Mouse (Mus musculus) kidney, adult 2 months (tissue): ENCODE measurements around the gene Agbl4. TPM values are rescaled to one million over a fixed set of nuclear protein-coding genes. Genes with fewer than 3 reads are reported as not detected.

ENCODE experiments used
- DNase-seq: peaks from one replicate; pipeline ENCODE4 v3.0.0; 2021
- H3K27ac ChIP-seq: fragments of 200-500 bp; 2 replicates; pipeline ENCODE4 v1.5.1; 2012; ENCODE audit warnings: low read depth, low read length, control low read depth, inconsistent platforms; ENCODE audit not compliant: insufficient read depth
- H3K27me3 ChIP-seq: fragments of 200-500 bp; replicated peaks from 2 replicates; pipeline ENCODE4 v1.6.1; 2012; ENCODE audit warnings: mild to moderate bottlenecking, moderate library complexity, low read length, inconsistent platforms; ENCODE audit not compliant: control insufficient read depth, insufficient read depth
- H3K36me3 ChIP-seq: fragments of 200-500 bp; 2 replicates; pipeline ENCODE4 v1.6.1; 2012; ENCODE audit warnings: mild to moderate bottlenecking, moderate library complexity, low read length, inconsistent platforms; ENCODE audit not compliant: control insufficient read depth, insufficient read depth
- H3K4me1 ChIP-seq: fragments of 200-500 bp; 2 replicates; pipeline ENCODE4 v1.6.1; 2011; ENCODE audit warnings: low read length; ENCODE audit not compliant: control insufficient read depth, insufficient read depth
- H3K4me3 ChIP-seq: fragments of 200-500 bp; 2 replicates; pipeline ENCODE4 v1.5.1; 2011; ENCODE audit warnings: mild to moderate bottlenecking, low read depth, low read length, control low read depth; ENCODE audit not compliant: insufficient read depth
- CTCF ChIP-seq: fragments of 200-500 bp; conservative IDR thresholded peaks from 2 replicates; pipeline ENCODE4 v1.5.1; 2011; ENCODE audit warnings: low read depth, mild to moderate bottlenecking, control low read depth, low read length, moderate library complexity, mixed read lengths; ENCODE audit not compliant: insufficient read depth, insufficient read length
- POLR2A ChIP-seq: fragments of 200-500 bp; IDR thresholded peaks from one replicate; pipeline ENCODE4 v1.6.1; 2011; ENCODE audit warnings: low read depth, low read length, control low read depth
- WGBS: fragments of 180-500 bp; shearing (Covaris S2); methylation state at CpG from one replicate; pipeline ENCODE4 v1.1.7; 2018; 5-methylcytosine and 5-hydroxymethylcytosine counted together
- polyA plus RNA-seq: library from polyadenylated mRNA; depleted of rRNA; stranded (reverse); fragments of >200 nt; gene quantifications from 2 replicates; pipeline ENCODE4 v1.2.3, GENCODE M21; 2012

The Agbl4 gene
- polyA plus RNA-seq, 1 experiment = 0.16 TPM

- TF ChIP-seq CTCF (no peak), POLR2A (no peak)
- H3K27ac ChIP-seq = no peak overlapping the region
- H3K4me1 ChIP-seq = no peaks in the 10 kb centered on the region
- H3K4me3 ChIP-seq = no peak overlapping the region
- H3K36me3 ChIP-seq = no peaks in the 10 kb centered on the region
- DNase-seq = no peak
- H3K27me3 ChIP-seq = no peaks in the 10 kb centered on the region
Observed at GRCm38 (mm10) chr4:110427653-110428052, 30.2 kb downstream of the Agbl4 start.

DNA sequence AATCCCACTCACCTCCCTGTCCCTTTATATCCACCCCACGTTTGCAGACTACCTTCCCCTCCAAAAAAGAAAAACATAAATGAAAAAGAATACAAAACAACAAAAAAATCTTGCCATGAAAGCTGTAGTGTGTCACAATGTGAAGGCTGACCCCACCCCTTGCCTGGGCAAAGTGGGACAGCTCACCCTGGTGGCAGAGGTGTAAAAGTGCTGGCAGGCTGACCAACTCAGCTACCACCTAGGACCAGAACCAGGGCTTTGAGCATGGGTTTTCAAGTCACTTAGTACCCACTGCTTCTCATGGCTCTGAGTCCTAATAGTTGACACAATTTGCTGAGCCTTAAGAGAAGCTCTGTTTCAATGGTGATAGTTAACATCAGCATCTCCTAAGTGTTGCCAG, 96.9 kb downstream of the Agbl4 start:
- 38% methylated on average over 1 of the region's 1 CpGs for WGBS
- Histone ChIP-seq H3K4me1 (no peaks in the 10 kb centered on the region), H3K36me3 (no peaks in the 10 kb centered on the region), H3K4me3 (no peak overlapping the region), H3K27me3 (no peaks in the 10 kb centered on the region), H3K27ac (no peak overlapping the region)
- TF ChIP-seq POLR2A = no peak
- peak; percentile 62 for TF ChIP-seq CTCF
- DNase-seq = peak; percentile 14

DNA sequence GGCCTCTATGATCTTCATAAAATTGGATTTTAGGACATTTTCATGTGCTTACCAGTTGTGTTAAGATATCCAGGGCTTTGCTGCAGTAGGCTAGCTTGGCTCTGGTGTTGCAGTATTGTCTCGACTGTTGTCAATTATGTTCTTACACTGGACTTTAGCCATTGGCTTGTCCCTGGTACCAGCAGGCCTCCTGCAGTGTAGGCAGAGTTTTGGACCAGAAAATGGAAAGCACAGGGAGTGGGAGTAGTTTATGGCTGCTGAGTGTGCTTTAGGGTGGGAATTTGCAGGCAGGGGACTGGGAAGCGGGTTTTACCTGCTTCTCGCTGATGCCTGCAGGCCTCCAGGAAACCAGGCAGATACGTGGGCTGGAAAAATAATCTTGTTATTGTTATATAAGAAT, 132.3 kb downstream of the Agbl4 start:
- no peak overlapping the region for H3K4me3 ChIP-seq
- H3K27ac ChIP-seq = no peak overlapping the region
- TF ChIP-seq POLR2A = no peak
- no peak for TF ChIP-seq CTCF
- 69% methylated on average over 4 of the region's 4 CpGs for WGBS
- H3K4me1 ChIP-seq = no peaks in the 10 kb centered on the region
- no peaks in the 10 kb centered on the region for H3K36me3 ChIP-seq
- no peak for DNase-seq
- H3K27me3 ChIP-seq = no peaks in the 10 kb centered on the region

GRCm38 (mm10) chr4:110549223-110549622, 151.8 kb downstream of the Agbl4 start:
- WGBS = 58% methylated on average over 3 of the region's 3 CpGs
- Histone ChIP-seq H3K27ac (no peak overlapping the region), H3K27me3 (no peaks in the 10 kb centered on the region), H3K4me1 (no peaks in the 10 kb centered on the region), H3K4me3 (no peak overlapping the region), H3K36me3 (no peaks in the 10 kb centered on the region)
- TF ChIP-seq POLR2A = no peak
- TF ChIP-seq CTCF = no peak
- no peak for DNase-seq

- no peaks in the 10 kb centered on the region for H3K4me1 ChIP-seq
- 48% methylated on average over 4 of the region's 4 CpGs for WGBS
- TF ChIP-seq CTCF = no peak
- no peak for TF ChIP-seq POLR2A
- H3K27me3 ChIP-seq = no peaks in the 10 kb centered on the region
- H3K4me3 ChIP-seq = no peak overlapping the region
- no peaks in the 10 kb centered on the region for H3K36me3 ChIP-seq
- no peak overlapping the region for H3K27ac ChIP-seq
- DNase-seq = no peak
Observed at GRCm38 (mm10) chr4:110597726-110598283, 200.3 kb downstream of the Agbl4 start.

DNA sequence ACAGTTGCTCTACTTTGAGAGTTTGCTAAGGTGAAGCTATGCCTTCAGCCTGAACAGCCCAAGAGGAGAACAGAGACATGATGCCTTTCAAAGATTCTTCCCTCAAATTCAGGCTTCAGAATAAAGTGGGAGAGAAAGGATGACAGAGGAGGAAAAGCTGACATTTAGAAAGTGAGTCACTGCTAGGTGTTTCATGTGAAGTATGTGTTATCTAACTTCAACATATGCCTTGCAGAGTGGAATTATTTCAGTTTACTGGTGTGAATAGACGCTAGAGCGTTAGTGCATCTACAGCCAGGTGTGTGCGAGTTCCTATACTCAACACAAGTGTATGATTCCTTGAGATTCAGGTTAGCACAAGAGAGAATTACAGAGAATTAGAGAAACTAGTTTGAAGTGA, 244.0 kb downstream of the Agbl4 start:
- no peak overlapping the region for H3K27ac ChIP-seq
- DNase-seq = no peak
- H3K27me3 ChIP-seq = no peaks in the 10 kb centered on the region
- TF ChIP-seq CTCF (no peak), POLR2A (no peak)
- no peaks in the 10 kb centered on the region for H3K4me1 ChIP-seq
- WGBS = 97% methylated on average over 3 of the region's 3 CpGs
- H3K4me3 ChIP-seq = no peak overlapping the region
- no peaks in the 10 kb centered on the region for H3K36me3 ChIP-seq

- Histone ChIP-seq H3K4me3 (no peak overlapping the region), H3K27ac (no peak overlapping the region), H3K27me3 (no peaks in the 10 kb centered on the region), H3K4me1 (no peaks in the 10 kb centered on the region), H3K36me3 (no peaks in the 10 kb centered on the region)
- WGBS = 76% methylated on average over 2 of the region's 2 CpGs
- TF ChIP-seq CTCF (no peak), POLR2A (no peak)
- DNase-seq = no peak
Observed at GRCm38 (mm10) chr4:110662940-110663339, 265.5 kb downstream of the Agbl4 start.
